Mouse (Mus musculus): ENCODE results near the gene Ska3. TPM values are rescaled to one million over a fixed set of nuclear protein-coding genes. Genes with fewer than 3 reads are reported as not detected.
"Not testable (repeated sequence)": the region's sequence is repeated elsewhere in the genome, so short reads cannot be mapped to it uniquely, and the experiment has no call there.

Gene Ska3
- 1 to 10 TPM; 6.5 to 6.9 TPM for polyA plus RNA-seq (2017; shearing (Covaris generic))

- peak; percentile 77 for ATAC-seq
Measured at GRCm38 (mm10) chr14:57825788-57826751, at the start of gene Ska3, which contains the start of gene Mrpl57. TSS of gene Ska3 (minus strand) at chr14:57826185. TSS of gene Mrpl57 (plus strand) at chr14:57826234.

- ATAC-seq: no peak
Measured at GRCm38 (mm10) chr14:57866676-57867276, 40.8 kb upstream of the Ska3 start.

GRCm38 (mm10) chr14:57865256-57865655 lies 39.3 kb upstream of the Ska3 start:
- ATAC-seq: peak; percentile 86

GRCm38 (mm10) chr14:57863129-57863528 lies 37.1 kb upstream of the Ska3 start:
- no peak for ATAC-seq

- no peak for ATAC-seq
Measured at GRCm38 (mm10) chr14:57861987-57862412, 36.0 kb upstream of the Ska3 start.

- no peak for ATAC-seq
Measured at GRCm38 (mm10) chr14:57859520-57859919, 33.5 kb upstream of the Ska3 start.

GRCm38 (mm10) chr14:57858601-57859000 lies 32.6 kb upstream of the Ska3 start:
- ATAC-seq: no peak

GRCm38 (mm10) chr14:57856037-57856436 lies 30.1 kb upstream of the Ska3 start:
- ATAC-seq: not testable (repeated sequence)

GRCm38 (mm10) chr14:57852961-57853360 lies 27.0 kb upstream of the Ska3 start:
- ATAC-seq: no peak

- ATAC-seq: no peak
Measured at GRCm38 (mm10) chr14:57850330-57850729, 24.3 kb upstream of the Ska3 start.

GRCm38 (mm10) chr14:57848646-57849045 lies 22.7 kb upstream of the Ska3 start:
- ATAC-seq: no peak

GRCm38 (mm10) chr14:57848061-57848460 lies 22.1 kb upstream of the Ska3 start:
- ATAC-seq: not testable (repeated sequence)

GRCm38 (mm10) chr14:57844535-57844934 lies 18.6 kb upstream of the Ska3 start:
- ATAC-seq: no peak

GRCm38 (mm10) chr14:57835157-57835556 lies 9.2 kb upstream of the Ska3 start:
- ATAC-seq: no peak

GRCm38 (mm10) chr14:57833526-57833925 lies 7.5 kb upstream of the Ska3 start:
- ATAC-seq: no peak

- ATAC-seq: no peak
Measured at GRCm38 (mm10) chr14:57827284-57827683, 1.3 kb upstream of the Ska3 start.

- no peak for ATAC-seq
Measured at GRCm38 (mm10) chr14:57820839-57821238, 5.1 kb downstream of the Ska3 start.

GRCm38 (mm10) chr14:57811844-57812243 lies 14.1 kb downstream of the Ska3 start:
- ATAC-seq: no peak

GRCm38 (mm10) chr14:57810886-57811285 lies 15.1 kb downstream of the Ska3 start:
- no peak for ATAC-seq

GRCm38 (mm10) chr14:57808558-57808957 lies 17.4 kb downstream of the Ska3 start:
- peak; percentile 86 for ATAC-seq

GRCm38 (mm10) chr14:57803731-57804130 lies 22.3 kb downstream of the Ska3 start:
- no peak for ATAC-seq

- peak; percentile 99 for ATAC-seq
Measured at GRCm38 (mm10) chr14:57797991-57798931, 27.7 kb downstream of the Ska3 start, which contains the start of gene Sap18. TSS of gene Sap18 (plus strand) at chr14:57798180.
